Mouse (Mus musculus) olfactory bulb, adult 2 months (tissue): ENCODE measurements around the gene Mpzl1.

Experiments used
- CTCF ChIP-seq: fragments of 200-500 bp; IDR thresholded peaks from 2 replicates; pipeline ENCODE4 v1.5.1; 2012; ENCODE audit warnings: low read depth, mild to moderate bottlenecking, low read length, moderate library complexity; ENCODE audit not compliant: insufficient read depth
- POLR2A ChIP-seq: fragments of 200-500 bp; IDR thresholded peaks from 2 replicates; pipeline ENCODE4 v1.6.1; 2012; ENCODE audit warnings: mild to moderate bottlenecking, low read depth, low read length, moderate library complexity; ENCODE audit not compliant: insufficient read depth

GRCm38 (mm10) chr1:165616652-165617051, 17.7 kb downstream of the Mpzl1 start:
- TF ChIP-seq POLR2A (no peak), CTCF (no peak)
